Mouse (Mus musculus): Measurements from ENCODE around the gene Klhdc4. TPM values are rescaled to one million over a fixed set of nuclear protein-coding genes. Genes with fewer than 3 reads are reported as not detected.

Gene Klhdc4
- polyA plus RNA-seq, 1 experiment from 2014 or later: 40.0 TPM

- Histone ChIP-seq H3K9me3 (no peaks in the 10 kb centered on the region), H3K36me3 (no peaks in the 10 kb centered on the region), H3K4me2 (no peak overlapping the region), H3K4me1 (replicated peaks) (no peaks in the 10 kb centered on the region), H3K27me3 (no peaks in the 10 kb centered on the region), H3K4me3 (no peak overlapping the region), H3K9ac (no peak overlapping the region), H3K27ac (replicated peaks) (no peak overlapping the region)
- 58% methylated on average over 6 of the region's 6 CpGs for WGBS
- ATAC-seq (ENCODE audit: low read depth): no peak
Observed at GRCm38 (mm10) chr8:121861276-121861675, 31.9 kb upstream of the Klhdc4 start.

DNA sequence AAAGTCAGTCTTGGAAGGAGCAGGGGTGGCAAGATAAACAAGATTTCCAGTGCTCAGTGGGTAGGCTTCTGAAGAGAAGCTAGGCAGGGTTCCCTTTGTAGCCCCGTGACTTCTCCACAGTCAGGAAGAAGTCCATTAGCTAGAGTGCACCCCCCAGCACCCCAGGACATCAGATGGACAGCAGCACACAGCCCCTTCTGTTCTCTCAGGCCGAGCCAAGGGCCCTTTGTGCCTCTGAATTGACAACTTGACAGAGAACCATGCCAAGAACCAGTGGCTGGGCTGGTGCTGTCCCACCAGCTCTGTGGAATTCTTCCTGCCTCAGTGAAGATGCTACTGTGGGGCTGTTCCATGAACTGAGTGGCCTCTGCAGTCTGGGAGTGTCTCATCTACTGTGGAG, 28.4 kb upstream of the Klhdc4 start:
- Histone ChIP-seq H3K36me3 (no peaks in the 10 kb centered on the region), H3K4me2 (no peak overlapping the region), H3K9ac (no peak overlapping the region), H3K9me3 (no peaks in the 10 kb centered on the region), H3K27ac (replicated peaks) (no peak overlapping the region), H3K27me3 (no peaks in the 10 kb centered on the region), H3K4me1 (replicated peaks) (no peaks in the 10 kb centered on the region), H3K4me3 (no peak overlapping the region)
- 59% methylated on average over 2 of the region's 2 CpGs for WGBS
- ATAC-seq (ENCODE audit: low read depth): no peak

GRCm38 (mm10) chr8:121857331-121857730, 28.0 kb upstream of the Klhdc4 start:
- no peaks in the 10 kb centered on the region for H3K27me3 ChIP-seq
- no peaks in the 10 kb centered on the region for H3K4me1 ChIP-seq (replicated peaks)
- no peak overlapping the region for H3K4me2 ChIP-seq
- ATAC-seq (ENCODE audit: low read depth): no peak
- H3K36me3 ChIP-seq: no peaks in the 10 kb centered on the region
- no peak overlapping the region for H3K9ac ChIP-seq
- no peak overlapping the region for H3K4me3 ChIP-seq
- WGBS: 72% methylated on average over 9 of the region's 9 CpGs
- no peak overlapping the region for H3K27ac ChIP-seq (replicated peaks)
- no peaks in the 10 kb centered on the region for H3K9me3 ChIP-seq

- WGBS: 84% methylated on average over 14 of the region's 14 CpGs
- Histone ChIP-seq H3K9ac (no peak overlapping the region), H3K4me3 (no peak overlapping the region), H3K27ac (replicated peaks) (no peak overlapping the region), H3K36me3 (no peaks in the 10 kb centered on the region), H3K4me1 (replicated peaks) (peaks cover 6% of the 10 kb centered on the region), H3K4me2 (no peak overlapping the region), H3K9me3 (no peaks in the 10 kb centered on the region), H3K27me3 (no peaks in the 10 kb centered on the region)
- no peak for ATAC-seq (ENCODE audit: low read depth)
Observed at GRCm38 (mm10) chr8:121856071-121856746, 26.8 kb upstream of the Klhdc4 start.

GRCm38 (mm10) chr8:121853586-121853985, 24.2 kb upstream of the Klhdc4 start:
- 87% methylated on average over 2 of the region's 2 CpGs for WGBS

GRCm38 (mm10) chr8:121852464-121852863, 23.1 kb upstream of the Klhdc4 start:
- Histone ChIP-seq H3K36me3 (no peaks in the 10 kb centered on the region), H3K4me2 (no peak overlapping the region), H3K9me3 (no peaks in the 10 kb centered on the region), H3K4me3 (no peak overlapping the region), H3K9ac (no peak overlapping the region), H3K27ac (replicated peaks) (no peak overlapping the region), H3K4me1 (replicated peaks) (peaks cover 20% of the 10 kb centered on the region), H3K27me3 (no peaks in the 10 kb centered on the region)
- no peak for ATAC-seq (ENCODE audit: low read depth)
- 71% methylated on average over 7 of the region's 7 CpGs for WGBS

More at GRCm38 (mm10) chr8:121853586-121853985, 24.2 kb upstream of the Klhdc4 start:
- Histone ChIP-seq H3K4me3 (no peak overlapping the region), H3K9ac (no peak overlapping the region), H3K9me3 (no peaks in the 10 kb centered on the region), H3K4me1 (replicated peaks) (peaks cover 16% of the 10 kb centered on the region), H3K27ac (replicated peaks) (no peak overlapping the region), H3K4me2 (no peak overlapping the region), H3K27me3 (no peaks in the 10 kb centered on the region), H3K36me3 (no peaks in the 10 kb centered on the region)
- ATAC-seq (ENCODE audit: low read depth): no peak

DNA sequence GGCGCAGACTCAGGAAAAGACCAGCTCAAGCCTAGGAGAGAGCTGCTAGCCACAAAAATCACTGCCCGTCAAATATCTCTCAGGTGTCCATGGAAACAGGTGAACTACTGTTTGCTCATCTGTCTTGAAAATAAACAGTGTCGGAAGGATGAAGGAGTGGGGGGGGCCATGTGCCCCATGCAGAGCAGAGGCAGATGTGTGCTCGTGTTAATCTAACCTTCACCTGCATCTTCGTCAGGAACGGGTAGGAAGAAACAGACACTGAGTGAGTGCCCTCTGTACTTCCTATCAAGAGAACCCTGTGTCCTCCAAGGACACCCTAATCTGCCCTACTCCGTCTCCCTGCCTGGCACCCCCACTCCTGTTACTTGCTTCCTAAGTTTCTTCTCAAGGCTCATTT, 22.3 kb upstream of the Klhdc4 start:
- Histone ChIP-seq H3K9ac (peak overlapping the region; percentile 56; the same call in 1 of the 2 replicates), H3K27ac (replicated peaks) (no peak overlapping the region), H3K4me2 (no peak overlapping the region), H3K36me3 (no peaks in the 10 kb centered on the region), H3K9me3 (no peaks in the 10 kb centered on the region), H3K4me3 (no peak overlapping the region), H3K27me3 (no peaks in the 10 kb centered on the region), H3K4me1 (replicated peaks) (peaks cover 20% of the 10 kb centered on the region)
- ATAC-seq (ENCODE audit: low read depth): no peak
- 60% methylated on average over 7 of the region's 7 CpGs for WGBS

GRCm38 (mm10) chr8:121850821-121851470, 21.6 kb upstream of the Klhdc4 start:
- H3K4me1 ChIP-seq (replicated peaks): peaks cover 20% of the 10 kb centered on the region
- H3K27ac ChIP-seq (replicated peaks): no peak overlapping the region
- no peaks in the 10 kb centered on the region for H3K36me3 ChIP-seq
- ATAC-seq (ENCODE audit: low read depth): peak; percentile 65
- peak overlapping the region; percentile 52 for H3K4me2 ChIP-seq
- H3K9ac ChIP-seq: peak overlapping the region; percentile 56
- WGBS: 4% methylated on average over 24 of the region's 24 CpGs
- H3K4me3 ChIP-seq: 0 out of 2 replicates have a peak overlapping the region, but pooled peaks have one; percentile 11
- no peaks in the 10 kb centered on the region for H3K27me3 ChIP-seq
- H3K9me3 ChIP-seq: no peaks in the 10 kb centered on the region

DNA sequence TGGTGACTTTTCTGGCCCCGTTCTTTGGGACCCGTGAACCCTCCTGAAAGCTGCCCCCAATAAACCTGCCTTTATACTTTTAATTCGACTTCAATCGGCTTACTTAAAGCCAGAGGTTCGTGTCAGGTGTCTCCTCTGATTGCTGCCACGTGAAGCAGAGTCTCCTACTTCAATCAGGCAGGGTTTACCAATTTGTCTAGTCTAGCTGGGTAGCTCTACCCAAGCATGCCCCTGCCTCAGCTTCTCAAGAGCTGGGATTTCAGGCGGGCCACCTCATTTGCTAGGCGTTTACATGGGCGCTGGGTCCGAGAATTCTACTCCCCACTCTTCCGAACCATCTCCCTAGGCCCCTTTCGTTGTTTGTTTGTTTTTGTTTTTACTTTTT, 21.1 kb upstream of the Klhdc4 start:
- H3K9me3 ChIP-seq: no peaks in the 10 kb centered on the region
- peaks cover 20% of the 10 kb centered on the region for H3K4me1 ChIP-seq (replicated peaks)
- H3K4me3 ChIP-seq: 0 out of 2 replicates have a peak overlapping the region, but pooled peaks have one; percentile 11
- WGBS: 44% methylated on average over 12 of the region's 12 CpGs
- no peaks in the 10 kb centered on the region for H3K27me3 ChIP-seq
- ATAC-seq (ENCODE audit: low read depth): peak; percentile 17; the same call in 1 of the 2 replicates
- no peaks in the 10 kb centered on the region for H3K36me3 ChIP-seq
- H3K27ac ChIP-seq (replicated peaks): no peak overlapping the region
- peak overlapping the region; percentile 52 for H3K4me2 ChIP-seq
- H3K9ac ChIP-seq: no peak overlapping the region

DNA sequence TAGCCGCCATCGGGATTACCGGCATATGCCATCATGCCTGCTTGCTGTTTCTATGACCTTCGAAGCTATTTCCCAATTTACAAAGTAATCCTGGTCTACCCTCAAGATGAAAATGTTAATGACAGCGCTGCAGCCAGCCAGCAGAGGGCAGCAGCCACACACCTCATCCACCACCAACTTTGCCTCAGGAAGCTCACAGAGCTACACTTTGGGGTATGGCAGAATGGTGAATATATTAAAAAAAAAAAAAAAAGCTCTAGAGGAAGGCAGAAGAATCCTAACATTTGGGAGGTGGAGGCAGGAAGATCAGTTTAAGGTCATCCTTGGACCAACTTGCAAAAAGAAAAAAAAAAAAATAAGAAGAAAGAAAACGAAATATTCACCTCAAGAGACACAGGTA, 20.6 kb upstream of the Klhdc4 start:
- Histone ChIP-seq H3K4me1 (replicated peaks) (peaks cover 20% of the 10 kb centered on the region), H3K4me2 (no peak overlapping the region), H3K36me3 (no peaks in the 10 kb centered on the region), H3K4me3 (no peak overlapping the region), H3K27ac (replicated peaks) (no peak overlapping the region), H3K9ac (no peak overlapping the region), H3K9me3 (no peaks in the 10 kb centered on the region), H3K27me3 (no peaks in the 10 kb centered on the region)
- WGBS: 14% methylated on average over 6 of the region's 6 CpGs
- no peak; the same call in 1 of the 2 replicates for ATAC-seq (ENCODE audit: low read depth)

DNA sequence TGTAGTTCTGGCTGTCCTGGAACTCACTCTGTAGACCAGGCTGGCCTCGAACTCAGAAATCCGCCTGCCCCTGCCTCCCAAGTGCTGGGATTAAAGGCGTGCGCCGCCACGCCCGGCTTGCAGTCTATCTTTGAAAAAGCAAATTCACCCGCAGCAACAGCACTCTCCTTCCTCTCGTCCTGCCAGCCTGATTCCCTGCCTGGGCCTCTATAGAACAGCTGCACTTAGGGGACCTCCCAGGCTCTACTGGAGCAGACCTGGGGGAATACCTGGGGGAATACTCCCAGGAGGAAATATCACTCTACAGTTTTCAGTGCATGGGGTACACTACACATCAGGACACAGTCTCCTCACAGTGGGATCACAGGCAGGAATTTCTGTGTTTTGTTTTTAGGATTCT, 19.9 kb upstream of the Klhdc4 start:
- Histone ChIP-seq H3K4me2 (no peak overlapping the region), H3K9me3 (no peaks in the 10 kb centered on the region), H3K27ac (replicated peaks) (no peak overlapping the region), H3K4me3 (no peak overlapping the region), H3K36me3 (no peaks in the 10 kb centered on the region), H3K27me3 (no peaks in the 10 kb centered on the region), H3K4me1 (replicated peaks) (peaks cover 20% of the 10 kb centered on the region), H3K9ac (no peak overlapping the region)
- no peak for ATAC-seq (ENCODE audit: low read depth)
- 69% methylated on average over 9 of the region's 9 CpGs for whole genome bisulfite sequencing

GRCm38 (mm10) chr8:121848495-121848894, 19.1 kb upstream of the Klhdc4 start:
- no peak for ATAC-seq (ENCODE audit: low read depth)
- Histone ChIP-seq H3K9ac (peak overlapping the region; percentile 34; the same call in 1 of the 2 replicates), H3K4me1 (replicated peaks) (peaks cover 20% of the 10 kb centered on the region), H3K4me2 (no peak overlapping the region), H3K9me3 (no peaks in the 10 kb centered on the region), H3K27ac (replicated peaks) (no peak overlapping the region), H3K27me3 (no peaks in the 10 kb centered on the region), H3K36me3 (no peaks in the 10 kb centered on the region), H3K4me3 (no peak overlapping the region)
- WGBS: 57% methylated on average over 10 of the region's 10 CpGs

All from neural tube, embryonic 13.5 days (tissue).